Mouse (Mus musculus) stomach, embryonic 16.5 days (tissue): ENCODE data around the gene 4933421I07Rik. TPM values are rescaled to one million over a fixed set of nuclear protein-coding genes. Genes with fewer than 3 reads are reported as not detected.

Source experiments
- ATAC-seq: fragments of 200-750 bp; cut with Nextera tagmentation; 2 replicates; pipeline ENCODE4 v1.8.0; 2017; ENCODE audit warnings: moderate number of reproducible peaks, moderate TSS enrichment; ENCODE audit not compliant: insufficient read depth, low FRiP score
- H3K27ac ChIP-seq: fragments of 300-500 bp; sonication (generic); 2 replicates; pipeline ENCODE4 v1.5.1; 2014; ENCODE audit warnings: low read length
- H3K27me3 ChIP-seq: fragments of 300-500 bp; sonication (generic); 2 replicates; pipeline ENCODE4 v1.6.1; 2014; ENCODE audit warnings: low read length, control low read depth, mixed read lengths; ENCODE audit not compliant: control insufficient read depth, insufficient read depth
- H3K36me3 ChIP-seq: fragments of 300-500 bp; sonication (generic); 2 replicates; pipeline ENCODE4 v1.6.1; 2014; ENCODE audit warnings: low read length; ENCODE audit not compliant: control insufficient read depth, insufficient read depth
- H3K4me1 ChIP-seq: fragments of 300-500 bp; sonication (generic); 2 replicates; pipeline ENCODE4 v1.6.1; 2014; ENCODE audit warnings: low read length, control low read depth, mixed read lengths; ENCODE audit not compliant: control insufficient read depth, insufficient read depth
- H3K4me2 ChIP-seq: fragments of 300-500 bp; sonication (generic); 2 replicates; pipeline ENCODE4 v1.6.1; 2014; ENCODE audit warnings: low read depth, low read length, mixed read lengths
- H3K4me3 ChIP-seq: fragments of 300-500 bp; sonication (generic); replicated peaks from 2 replicates; pipeline ENCODE4 v1.5.1; 2014; ENCODE audit warnings: mild to moderate bottlenecking, low read length
- H3K9ac ChIP-seq: fragments of 300-500 bp; sonication (generic); 2 replicates; pipeline ENCODE4 v1.6.1; 2014; ENCODE audit warnings: low read length
- H3K9me3 ChIP-seq: fragments of 300-500 bp; sonication (generic); replicated peaks from 2 replicates; pipeline ENCODE4 v1.6.1; 2016; ENCODE audit warnings: low read length, control low read depth; ENCODE audit not compliant: control insufficient read depth
- WGBS: fragments of 180-500 bp; shearing (Covaris S2); extraction: QIAGEN DNeasy Blood & Tissue Kit; methylation state at CpG from one replicate; pipeline ENCODE4 v1.1.7; 2014; 5-methylcytosine and 5-hydroxymethylcytosine counted together
- polyA plus RNA-seq: library from polyadenylated mRNA; unstranded; fragments of >200 nt; fragmentation: Nextera tagmentation; extraction: Ambion mirVana; gene quantifications from 2 replicates; pipeline ENCODE4 v1.2.1, GENCODE M21; 2015

4933421I07Rik gene
- not detected in 2 replicates for polyA plus RNA-seq

DNA sequence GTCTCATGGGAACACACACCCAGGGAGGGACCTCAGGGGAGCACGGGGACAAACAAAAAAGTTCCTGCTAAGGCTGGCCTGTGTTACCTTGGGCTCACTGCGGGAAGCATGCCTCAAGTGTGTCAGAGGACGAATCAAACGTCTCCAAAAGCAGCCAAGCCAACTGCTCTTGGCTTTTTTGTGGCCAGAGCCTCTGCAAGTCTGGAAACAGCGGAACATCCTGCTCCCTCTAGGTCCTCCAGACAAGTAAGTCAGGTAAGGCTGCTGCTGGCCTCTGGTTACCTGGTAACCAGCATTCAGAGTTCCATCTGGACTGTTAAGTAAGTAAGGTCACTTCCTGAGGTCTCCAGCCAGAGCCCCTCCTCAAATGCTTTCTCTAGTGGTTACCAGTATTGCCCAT lies at the start of gene 4933421I07Rik:
TSS of gene 4933421I07Rik (minus strand) at position 271 of the 400 bp plus-strand sequence.
- WGBS: 72% methylated on average over 5 of the region's 5 CpGs
- Histone ChIP-seq H3K4me1 (no peaks in the 10 kb centered on the region), H3K9ac (no peak within 1 kb of the TSS), H3K4me3 (no peak within 1 kb of the TSS), H3K4me2 (no peak within 1 kb of the TSS), H3K36me3 (no peaks in the 10 kb centered on the region), H3K27me3 (no peaks in the 10 kb centered on the region), H3K9me3 (peaks cover 4% of the 10 kb centered on the region; the same call in 1 of the 2 replicates), H3K27ac (no peak within 1 kb of the TSS)
- no peak for ATAC-seq

DNA sequence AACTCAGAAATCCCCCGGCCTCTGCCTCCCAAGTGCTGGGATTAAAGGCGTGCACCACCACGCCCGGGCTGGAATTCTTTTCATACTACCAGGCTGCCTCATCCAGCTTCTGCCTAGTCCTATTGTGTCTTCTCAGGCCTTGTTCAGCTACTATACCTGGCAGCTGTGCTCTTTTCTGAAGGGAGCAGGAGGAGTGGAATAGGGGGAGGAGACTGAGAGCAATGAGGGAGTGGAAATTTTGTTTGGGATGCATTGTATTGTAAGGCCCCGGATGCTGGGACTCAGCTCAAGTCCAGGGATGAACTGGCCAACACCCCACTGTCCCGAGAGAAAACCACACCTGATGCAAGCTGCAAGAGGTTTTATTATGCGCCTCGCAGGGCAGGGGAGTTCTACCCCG lies 49.4 kb upstream of the 4933421I07Rik start:
- no peaks in the 10 kb centered on the region for H3K27me3 ChIP-seq
- H3K4me3 ChIP-seq: no peak overlapping the region
- H3K9ac ChIP-seq: no peak overlapping the region
- WGBS: 88% methylated on average over 9 of the region's 9 CpGs
- peaks cover 7% of the 10 kb centered on the region; the same call in 1 of the 2 replicates for H3K36me3 ChIP-seq
- no peak overlapping the region for H3K27ac ChIP-seq
- no peak for ATAC-seq
- H3K4me1 ChIP-seq: no peaks in the 10 kb centered on the region
- no peak overlapping the region for H3K4me2 ChIP-seq
- no peaks in the 10 kb centered on the region for H3K9me3 ChIP-seq

DNA sequence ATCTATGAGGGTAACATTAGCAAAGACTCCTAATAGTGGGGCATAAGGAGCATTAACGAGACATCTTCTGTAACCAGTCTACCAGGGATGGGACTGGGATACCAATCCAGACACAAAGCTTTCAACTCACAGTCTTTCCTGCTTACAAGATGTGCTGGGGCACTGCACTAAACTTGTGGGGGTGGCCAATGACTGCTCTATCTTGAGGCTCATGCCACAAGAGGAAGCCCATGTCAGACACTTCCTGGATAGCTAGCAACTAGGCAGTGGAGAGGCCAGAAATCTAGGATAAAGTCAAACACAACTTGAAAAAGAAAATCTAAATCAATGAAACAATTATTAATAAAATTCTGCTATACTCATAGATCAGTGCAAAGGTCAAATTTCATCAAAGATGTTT lies 48.3 kb upstream of the 4933421I07Rik start:
- no peak for ATAC-seq
- Histone ChIP-seq H3K9me3 (no peaks in the 10 kb centered on the region), H3K36me3 (peaks cover 7% of the 10 kb centered on the region; the same call in 1 of the 2 replicates), H3K4me1 (no peaks in the 10 kb centered on the region), H3K9ac (no peak overlapping the region), H3K27ac (no peak overlapping the region), H3K4me2 (no peak overlapping the region), H3K4me3 (no peak overlapping the region), H3K27me3 (no peaks in the 10 kb centered on the region)
- 94% methylated on average over 1 of the region's 1 CpGs for WGBS

DNA sequence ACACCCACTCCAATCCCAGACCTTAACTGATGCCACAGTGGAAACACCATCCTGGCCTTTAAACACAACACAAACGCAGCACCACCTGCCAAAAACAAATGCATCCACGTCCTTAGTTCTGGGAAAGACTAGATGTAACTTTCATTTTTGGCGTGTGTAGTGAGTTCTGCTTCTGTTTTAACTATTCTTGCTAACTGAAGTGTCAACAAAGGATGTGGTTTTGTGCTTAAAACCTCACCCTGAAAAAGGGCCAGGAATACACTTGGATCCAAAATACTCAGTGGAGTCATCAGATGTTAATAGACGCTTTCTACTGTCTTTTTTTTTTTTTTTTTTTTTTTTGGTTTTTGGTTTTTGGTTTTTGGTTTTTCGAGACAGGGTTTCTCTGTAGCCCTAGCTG lies 42.9 kb upstream of the 4933421I07Rik start:
- Histone ChIP-seq H3K4me3 (no peak overlapping the region), H3K9ac (no peak overlapping the region), H3K27me3 (no peaks in the 10 kb centered on the region), H3K4me1 (no peaks in the 10 kb centered on the region), H3K36me3 (peaks cover 16% of the 10 kb centered on the region), H3K9me3 (no peaks in the 10 kb centered on the region), H3K4me2 (no peak overlapping the region), H3K27ac (no peak overlapping the region)
- 83% methylated on average over 5 of the region's 5 CpGs for WGBS
- no peak for ATAC-seq

DNA sequence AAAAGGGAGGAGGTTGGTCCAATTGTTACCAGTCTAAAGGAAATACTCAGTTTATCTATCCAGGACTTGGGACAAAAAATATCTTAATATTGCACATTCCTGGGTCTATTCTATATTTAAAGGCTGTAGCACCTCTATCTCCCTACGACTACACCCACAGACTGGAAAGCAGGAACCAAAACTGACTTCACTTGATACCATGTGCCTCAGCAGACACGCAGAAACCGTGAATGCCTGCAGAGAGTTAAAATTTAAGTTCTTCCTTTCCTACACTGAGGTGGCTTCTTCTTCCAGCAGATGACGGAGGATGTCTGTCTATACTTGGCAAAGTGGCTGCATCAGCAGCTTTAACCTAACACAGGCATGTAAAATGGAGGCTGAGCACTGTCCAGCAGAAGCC lies 42.4 kb upstream of the 4933421I07Rik start:
- no peaks in the 10 kb centered on the region for H3K4me1 ChIP-seq
- no peaks in the 10 kb centered on the region for H3K27me3 ChIP-seq
- no peaks in the 10 kb centered on the region for H3K9me3 ChIP-seq
- 84% methylated on average over 4 of the region's 4 CpGs for WGBS
- H3K4me2 ChIP-seq: no peak overlapping the region
- H3K4me3 ChIP-seq: no peak overlapping the region
- ATAC-seq: no peak
- peaks cover 16% of the 10 kb centered on the region for H3K36me3 ChIP-seq
- no peak overlapping the region for H3K27ac ChIP-seq
- H3K9ac ChIP-seq: no peak overlapping the region

DNA sequence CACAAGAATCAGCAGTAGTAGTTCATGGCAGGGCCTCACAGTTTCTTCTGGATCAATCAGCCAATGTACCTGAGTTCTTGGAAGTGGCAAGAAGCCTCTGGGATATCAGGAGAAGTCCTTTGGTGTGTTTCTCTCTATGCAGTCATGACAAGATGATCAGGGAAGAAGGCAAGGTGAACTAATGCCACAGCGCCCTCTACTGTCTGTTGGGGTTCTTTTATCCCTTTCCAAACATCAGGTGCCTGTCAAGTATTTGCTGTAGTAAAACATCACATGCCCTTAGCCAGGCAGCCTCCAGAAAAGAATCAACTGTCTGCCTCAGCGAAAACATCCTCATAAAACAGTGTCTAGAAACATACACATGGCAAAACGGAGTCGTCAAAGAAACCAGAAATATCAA lies 6.7 kb upstream of the 4933421I07Rik start:
- no peak for ATAC-seq
- WGBS: 59% methylated on average over 4 of the region's 4 CpGs
- H3K4me2 ChIP-seq: no peak overlapping the region

DNA sequence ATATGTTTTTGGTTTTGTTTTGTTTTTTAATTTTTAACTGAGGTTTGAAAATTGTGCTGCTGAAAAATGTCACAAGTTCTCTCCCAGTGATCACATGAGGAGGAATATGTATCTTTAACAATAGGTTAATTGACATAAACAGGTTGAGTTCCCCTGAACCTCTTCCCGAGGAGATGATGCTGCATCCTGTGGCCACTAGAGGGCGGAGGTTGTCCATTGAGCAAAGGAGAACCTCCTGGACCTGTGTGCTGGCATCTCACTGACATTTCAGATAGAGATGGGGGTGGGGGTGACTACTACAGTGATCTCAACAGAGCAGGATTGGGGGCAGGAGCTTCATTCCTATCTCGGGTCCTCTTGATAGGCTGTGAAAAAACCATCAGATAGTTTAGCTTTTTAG lies 2.7 kb upstream of the 4933421I07Rik start:
- Histone ChIP-seq H3K4me2 (no peak overlapping the region), H3K27ac (no peak overlapping the region), H3K36me3 (no peaks in the 10 kb centered on the region), H3K4me1 (no peaks in the 10 kb centered on the region), H3K4me3 (no peak overlapping the region), H3K27me3 (no peaks in the 10 kb centered on the region), H3K9me3 (peaks cover 3% of the 10 kb centered on the region; the same call in 1 of the 2 replicates), H3K9ac (no peak overlapping the region)
- 38% methylated on average over 3 of the region's 3 CpGs for WGBS
- ATAC-seq: no peak

More for the DNA sequence above, 6.7 kb upstream of the 4933421I07Rik start:
- no peak overlapping the region for H3K27ac ChIP-seq
- peaks cover 3% of the 10 kb centered on the region; the same call in 1 of the 2 replicates for H3K9me3 ChIP-seq
- no peaks in the 10 kb centered on the region for H3K27me3 ChIP-seq
- no peak overlapping the region for H3K9ac ChIP-seq
- no peak overlapping the region for H3K4me3 ChIP-seq
- H3K4me1 ChIP-seq: no peaks in the 10 kb centered on the region
- H3K36me3 ChIP-seq: no peaks in the 10 kb centered on the region

DNA sequence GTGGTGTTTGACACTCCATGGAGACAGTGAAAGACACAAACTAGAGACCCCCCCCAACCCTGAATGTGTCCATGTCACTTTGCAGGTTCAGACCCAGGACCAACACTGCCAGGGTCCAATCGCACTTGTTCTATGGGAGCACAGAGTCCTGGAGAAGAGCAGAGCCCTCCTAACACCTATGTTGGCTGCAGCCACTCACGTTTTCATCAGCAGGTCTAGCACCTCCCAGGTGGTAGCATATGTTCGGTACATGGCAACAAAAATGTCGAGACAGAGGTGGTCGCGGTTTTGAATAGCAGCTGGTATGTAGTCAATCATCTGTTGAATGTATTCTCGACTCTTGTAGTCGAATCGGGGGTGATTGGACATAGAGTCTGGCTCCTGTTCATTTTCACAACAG lies 568 bp downstream of the 4933421I07Rik start:
- H3K27me3 ChIP-seq: no peaks in the 10 kb centered on the region
- peaks cover 4% of the 10 kb centered on the region; the same call in 1 of the 2 replicates for H3K9me3 ChIP-seq
- ATAC-seq: no peak
- H3K4me1 ChIP-seq: no peaks in the 10 kb centered on the region
- H3K27ac ChIP-seq: no peak overlapping the region
- WGBS: 86% methylated on average over 9 of the region's 9 CpGs
- H3K36me3 ChIP-seq: no peaks in the 10 kb centered on the region
- H3K4me3 ChIP-seq: no peak overlapping the region
- H3K9ac ChIP-seq: no peak overlapping the region
- no peak overlapping the region for H3K4me2 ChIP-seq
